Mouse (Mus musculus) liver, embryonic 11.5 days (tissue): Measurements from ENCODE around the gene Trpv2. TPM values are rescaled to one million over a fixed set of nuclear protein-coding genes. Genes with fewer than 3 reads are reported as not detected.

Experiments
- ATAC-seq: fragments of 200-750 bp; cut with Nextera tagmentation; replicated peaks from 2 replicates; pipeline ENCODE4 v1.8.0; 2017; ENCODE audit warnings: moderate number of reproducible peaks, mild to moderate bottlenecking, moderate TSS enrichment, moderate library complexity; ENCODE audit not compliant: low FRiP score
- DNase-seq: peaks from one replicate; pipeline ENCODE4 v3.0.0-alpha.2; 2017; ENCODE audit warnings: low spot score
- H3K27ac ChIP-seq: fragments of 300-500 bp; sonication (generic); 2 replicates; pipeline ENCODE4 v1.5.1; 2014; ENCODE audit warnings: mild to moderate bottlenecking, low read depth, low read length, control low read depth
- H3K27me3 ChIP-seq: fragments of 300-500 bp; sonication (generic); replicated peaks from 2 replicates; pipeline ENCODE4 v1.6.1; 2014; ENCODE audit warnings: low read length, mixed read lengths; ENCODE audit not compliant: control insufficient read depth, insufficient read depth
- H3K36me3 ChIP-seq: fragments of 300-500 bp; sonication (generic); 2 replicates; pipeline ENCODE4 v1.6.1; 2014; ENCODE audit warnings: mild to moderate bottlenecking, low read length, moderate library complexity, mixed read lengths; ENCODE audit not compliant: control insufficient read depth, insufficient read depth
- H3K4me1 ChIP-seq: fragments of 300-500 bp; sonication (generic); replicated peaks from 2 replicates; pipeline ENCODE4 v1.6.1; 2014; ENCODE audit warnings: low read length, mixed read lengths; ENCODE audit not compliant: control insufficient read depth, insufficient read depth
- H3K4me2 ChIP-seq: fragments of 300-500 bp; sonication (generic); 2 replicates; pipeline ENCODE4 v1.6.1; 2014; ENCODE audit warnings: mild to moderate bottlenecking, control low read depth, moderate library complexity
- H3K4me3 ChIP-seq: fragments of 300-500 bp; sonication (generic); 2 replicates; pipeline ENCODE4 v1.5.1; 2014; ENCODE audit warnings: low read depth, low read length, control low read depth
- H3K9ac ChIP-seq: fragments of 300-500 bp; sonication (generic); 2 replicates; pipeline ENCODE4 v1.6.1; 2014; ENCODE audit warnings: low read depth, low read length, control low read depth
- H3K9me3 ChIP-seq: fragments of 300-500 bp; sonication (generic); 2 replicates; pipeline ENCODE4 v1.6.1; 2016; ENCODE audit warnings: low read length, inconsistent platforms, mixed read lengths; ENCODE audit not compliant: control insufficient read depth
- WGBS: fragments of 180-500 bp; shearing (Covaris S2); extraction: QIAGEN DNeasy Blood & Tissue Kit; methylation state at CpG from one replicate; pipeline ENCODE4 v1.1.7; 2014; 5-methylcytosine and 5-hydroxymethylcytosine counted together
- polyA plus RNA-seq: library from polyadenylated mRNA; unstranded; fragments of >200 nt; fragmentation: Nextera tagmentation; extraction: Ambion mirVana; gene quantifications from 2 replicates; pipeline ENCODE4 v1.2.1, GENCODE M21; 2014

Gene Trpv2
- polyA plus RNA-seq, 1 experiment from 2014 or later: 10.9 TPM

DNA sequence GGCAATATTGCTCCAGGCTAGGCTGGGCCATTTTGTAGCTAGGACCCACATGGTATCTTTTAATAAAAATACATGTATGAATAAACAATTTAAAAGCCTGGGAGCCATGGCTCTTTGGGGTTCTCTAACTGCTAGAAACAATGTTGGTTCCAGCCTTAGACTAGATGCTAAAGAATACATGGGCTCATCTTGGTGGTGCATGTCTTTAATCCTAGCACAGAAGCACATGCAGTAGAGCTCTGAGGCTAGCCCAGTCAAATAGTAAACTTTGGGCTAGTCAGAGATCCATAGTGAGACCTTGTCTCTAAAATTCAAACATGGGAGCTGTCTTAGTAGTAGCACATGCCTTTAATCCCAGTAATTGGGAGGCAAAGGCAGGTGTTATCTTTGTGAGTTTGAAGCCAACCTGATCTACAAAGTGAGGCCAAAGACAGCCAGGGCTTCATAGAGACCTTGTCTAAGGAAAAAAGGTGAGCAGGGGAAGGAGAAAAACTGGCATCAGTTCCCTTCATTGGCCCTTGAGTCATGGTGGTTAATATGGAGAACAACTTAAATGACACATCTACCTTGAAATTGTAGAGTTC, 19.3 kb upstream of the Trpv2 start:
- Histone ChIP-seq H3K9me3 (no peaks in the 10 kb centered on the region), H3K4me3 (no peak overlapping the region), H3K36me3 (peaks cover 10% of the 10 kb centered on the region), H3K4me1 (peaks cover 22% of the 10 kb centered on the region), H3K9ac (no peak overlapping the region), H3K27me3 (no peaks in the 10 kb centered on the region), H3K27ac (peak overlapping the region; percentile 32), H3K4me2 (peak overlapping the region; percentile 85; the same call in 1 of the 2 replicates)
- DNase-seq: no peak
- ATAC-seq: no peak

DNA sequence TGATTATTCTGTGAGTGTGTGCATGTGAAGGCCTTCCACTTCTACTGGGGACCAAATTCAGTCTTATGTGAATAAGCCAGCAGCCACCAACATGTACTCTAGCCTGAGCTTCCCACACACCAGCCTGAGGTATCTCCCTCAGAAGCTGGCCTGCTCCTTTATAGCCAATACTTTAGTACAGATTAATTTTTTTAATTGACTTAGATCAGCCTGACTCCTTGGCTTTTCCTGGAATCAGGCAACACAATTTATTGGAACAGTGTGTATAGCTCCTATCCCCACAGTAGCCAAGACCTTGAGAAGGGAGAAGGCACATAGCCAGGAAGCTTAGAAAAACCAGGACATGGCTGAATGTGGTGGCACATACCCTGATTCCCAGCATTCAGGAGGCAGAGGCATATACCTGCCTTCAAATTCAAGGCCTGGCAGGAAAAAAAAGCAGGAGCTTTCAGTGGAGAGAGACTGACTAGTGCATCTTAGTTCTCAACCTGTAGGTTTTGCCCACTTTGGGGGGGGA, 18.3 kb upstream of the Trpv2 start:
- peaks cover 10% of the 10 kb centered on the region for H3K36me3 ChIP-seq
- ATAC-seq: no peak
- no peaks in the 10 kb centered on the region for H3K9me3 ChIP-seq
- H3K27ac ChIP-seq: no peak overlapping the region
- H3K9ac ChIP-seq: no peak overlapping the region
- no peak overlapping the region for H3K4me3 ChIP-seq
- peaks cover 22% of the 10 kb centered on the region for H3K4me1 ChIP-seq
- no peak overlapping the region for H3K4me2 ChIP-seq
- no peak for DNase-seq
- no peaks in the 10 kb centered on the region for H3K27me3 ChIP-seq

GRCm38 (mm10) chr11:62557205-62557604, 17.1 kb upstream of the Trpv2 start:
- no peaks in the 10 kb centered on the region for H3K27me3 ChIP-seq
- peaks cover 10% of the 10 kb centered on the region for H3K36me3 ChIP-seq
- no peak overlapping the region for H3K9ac ChIP-seq
- ATAC-seq (no peak), DNase-seq (no peak)
- WGBS: 65% methylated on average over 5 of the region's 5 CpGs
- H3K27ac ChIP-seq: no peak overlapping the region
- no peak overlapping the region for H3K4me3 ChIP-seq
- H3K4me1 ChIP-seq: peaks cover 22% of the 10 kb centered on the region
- no peaks in the 10 kb centered on the region for H3K9me3 ChIP-seq
- H3K4me2 ChIP-seq: no peak overlapping the region

GRCm38 (mm10) chr11:62558152-62558551, 16.1 kb upstream of the Trpv2 start:
- ATAC-seq (no peak), DNase-seq (no peak)
- Histone ChIP-seq H3K9me3 (no peaks in the 10 kb centered on the region), H3K27ac (no peak overlapping the region), H3K36me3 (peaks cover 9% of the 10 kb centered on the region), H3K4me1 (peaks cover 22% of the 10 kb centered on the region), H3K9ac (no peak overlapping the region), H3K27me3 (no peaks in the 10 kb centered on the region), H3K4me2 (no peak overlapping the region), H3K4me3 (no peak overlapping the region)
- WGBS: 59% methylated on average over 2 of the region's 2 CpGs

DNA sequence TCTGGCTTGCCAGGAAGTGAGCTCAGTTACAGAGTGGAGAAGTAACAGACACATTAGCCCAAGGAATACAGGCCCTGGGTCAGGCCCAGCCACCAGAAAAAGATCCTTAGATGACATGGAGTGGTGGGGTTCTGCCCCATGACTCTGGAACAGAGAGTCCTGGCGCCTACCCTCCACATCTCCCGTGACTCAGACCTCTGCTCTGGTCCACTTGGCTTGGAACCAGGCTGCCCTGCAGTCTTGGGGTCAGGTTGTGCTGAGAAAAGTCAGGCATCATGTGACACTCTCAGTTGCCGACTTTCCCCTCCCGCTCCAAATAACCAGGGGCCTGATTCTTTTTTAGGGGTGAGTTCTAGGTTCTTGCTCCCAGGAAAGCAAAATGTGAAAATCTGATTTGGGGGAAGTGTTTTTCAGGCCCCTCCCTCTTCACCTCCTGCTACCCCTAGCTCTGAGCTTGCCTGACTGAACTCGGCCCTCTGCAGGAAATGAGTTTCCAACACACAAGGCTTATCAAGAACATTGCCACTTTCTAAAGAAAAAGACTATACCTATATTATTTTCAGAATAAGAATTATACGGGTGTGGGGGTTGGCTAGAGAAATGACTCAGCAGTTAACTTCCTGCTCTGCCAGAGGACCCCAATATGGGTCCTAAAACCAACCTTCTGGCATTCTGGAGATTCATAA, 15.2 kb upstream of the Trpv2 start:
- Histone ChIP-seq H3K27me3 (no peaks in the 10 kb centered on the region), H3K9ac (no peak overlapping the region), H3K4me2 (no peak overlapping the region), H3K27ac (no peak overlapping the region), H3K4me3 (no peak overlapping the region), H3K4me1 (peaks cover 12% of the 10 kb centered on the region), H3K9me3 (no peaks in the 10 kb centered on the region), H3K36me3 (0 out of 2 replicates have a peak, but pooled peaks cover 2% of the 10 kb centered on the region)
- DNase-seq: no peak
- 49% methylated on average over 6 of the region's 6 CpGs for WGBS
- no peak for ATAC-seq

DNA sequence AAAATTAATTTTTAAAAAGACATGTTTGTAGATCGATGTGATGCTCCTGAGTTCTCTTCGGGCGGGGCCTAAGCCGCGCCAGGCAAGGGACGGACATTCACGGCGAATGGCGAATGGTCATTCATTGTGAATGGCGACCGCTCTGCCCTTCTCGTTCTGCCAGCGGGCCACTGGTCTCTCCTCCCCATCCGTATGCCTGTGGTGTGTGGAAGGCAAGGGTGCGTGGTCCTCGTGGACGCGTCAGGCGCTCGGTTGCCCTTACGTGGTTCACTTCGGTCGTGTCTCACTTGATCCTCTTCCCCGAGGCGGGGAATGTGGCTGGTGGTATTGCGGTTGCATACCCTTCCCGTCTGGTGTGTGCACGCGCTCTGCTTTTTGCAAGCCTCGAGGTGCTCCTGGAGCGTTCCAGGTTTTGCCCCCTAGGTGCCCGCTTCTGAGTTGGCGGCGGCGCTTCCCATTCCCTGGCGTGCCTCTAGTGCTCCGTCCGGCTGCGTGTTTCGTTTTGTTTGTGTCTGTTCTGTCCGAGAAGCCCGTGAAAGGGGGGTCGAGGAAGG, 13.7 kb upstream of the Trpv2 start:
- H3K4me1 ChIP-seq: no peaks in the 10 kb centered on the region; the same call in 1 of the 2 replicates
- peak overlapping the region; percentile 49 for H3K9ac ChIP-seq
- peak overlapping the region; percentile 79 for H3K4me2 ChIP-seq
- H3K27me3 ChIP-seq: no peaks in the 10 kb centered on the region
- DNase-seq (no peak), ATAC-seq (no peak)
- no peaks in the 10 kb centered on the region for H3K9me3 ChIP-seq
- peak overlapping the region; percentile 47 for H3K4me3 ChIP-seq
- 29% methylated on average over 43 of the region's 43 CpGs for WGBS
- H3K27ac ChIP-seq: no peak overlapping the region
- H3K36me3 ChIP-seq: no peaks in the 10 kb centered on the region

DNA sequence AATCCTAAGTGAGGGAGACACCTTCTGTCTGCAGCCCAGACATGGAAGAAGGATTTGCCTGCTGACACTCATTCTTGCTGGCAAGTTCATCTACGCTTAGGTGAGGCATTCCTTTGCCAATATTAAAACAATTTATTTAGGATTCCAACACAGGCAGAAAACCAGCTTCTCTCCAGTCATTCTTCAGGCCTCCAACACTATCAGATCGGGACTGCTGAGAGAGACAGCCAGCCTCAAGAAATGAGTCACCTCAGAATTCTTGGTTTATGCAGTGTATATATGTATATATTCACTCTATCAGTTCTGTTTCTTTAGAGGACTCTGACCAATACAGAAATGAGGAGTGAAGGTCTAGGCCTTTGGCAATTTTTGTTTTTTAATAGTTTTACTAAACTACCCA, 10.7 kb upstream of the Trpv2 start:
- Histone ChIP-seq H3K36me3 (no peaks in the 10 kb centered on the region), H3K4me2 (no peak overlapping the region), H3K9ac (no peak overlapping the region), H3K4me1 (peaks cover 4% of the 10 kb centered on the region; the same call in 1 of the 2 replicates), H3K27ac (no peak overlapping the region), H3K4me3 (no peak overlapping the region), H3K27me3 (no peaks in the 10 kb centered on the region), H3K9me3 (no peaks in the 10 kb centered on the region)
- ATAC-seq: no peak
- 82% methylated on average over 2 of the region's 2 CpGs for WGBS
- DNase-seq: no peak

DNA sequence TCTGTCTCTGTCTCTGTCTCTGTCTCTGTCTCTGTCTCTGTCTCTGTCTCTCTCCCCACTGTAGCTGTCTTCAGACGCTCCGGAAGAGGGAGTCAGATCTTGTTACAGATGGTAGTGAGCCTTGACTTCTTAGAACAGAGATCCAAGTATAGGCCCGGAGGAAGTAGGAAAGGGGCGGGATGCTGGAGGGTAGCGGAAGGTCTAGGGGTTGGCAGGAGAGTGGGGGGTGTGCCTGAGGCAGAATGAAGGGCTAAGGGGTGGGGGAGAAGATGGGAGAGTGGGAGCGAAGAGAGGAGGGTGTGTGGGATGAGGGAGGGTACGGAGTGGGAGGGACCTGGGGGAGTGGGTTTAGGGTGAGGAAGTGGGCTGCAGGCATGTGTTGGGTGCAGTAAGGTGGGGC, 8.5 kb upstream of the Trpv2 start:
- no peak for DNase-seq
- Histone ChIP-seq H3K36me3 (no peaks in the 10 kb centered on the region), H3K4me2 (no peak overlapping the region), H3K9ac (no peak overlapping the region), H3K4me3 (no peak overlapping the region), H3K9me3 (no peaks in the 10 kb centered on the region), H3K27ac (no peak overlapping the region), H3K27me3 (no peaks in the 10 kb centered on the region), H3K4me1 (peaks cover 4% of the 10 kb centered on the region; the same call in 1 of the 2 replicates)
- WGBS: 55% methylated on average over 7 of the region's 7 CpGs
- ATAC-seq: no peak
